Mouse (Mus musculus) kidney, embryonic 15.5 days (tissue): Measurements from ENCODE around the gene Gch1. TPM values are rescaled to one million over a fixed set of nuclear protein-coding genes. Genes with fewer than 3 reads are reported as not detected.
A peak's percentile ranks its signal among the peaks of the same experiment; 100 is the strongest.

Experiments
- ATAC-seq: fragments of 200-750 bp; cut with Nextera tagmentation; replicated peaks from 2 replicates; pipeline ENCODE4 v1.8.0; 2017; ENCODE audit warnings: moderate TSS enrichment; ENCODE audit not compliant: low FRiP score
- H3K27ac ChIP-seq: fragments of 300-500 bp; sonication (generic); 2 replicates; pipeline ENCODE4 v1.5.1; 2015; ENCODE audit warnings: mild to moderate bottlenecking, inconsistent platforms
- H3K27me3 ChIP-seq: fragments of 300-500 bp; sonication (generic); 2 replicates; pipeline ENCODE4 v1.6.1; 2015; ENCODE audit warnings: inconsistent platforms
- H3K36me3 ChIP-seq: fragments of 300-500 bp; sonication (generic); 2 replicates; pipeline ENCODE4 v1.6.1; 2015; ENCODE audit warnings: inconsistent platforms
- H3K4me1 ChIP-seq: fragments of 300-500 bp; sonication (generic); 2 replicates; pipeline ENCODE4 v1.6.1; 2015; ENCODE audit warnings: inconsistent platforms
- H3K4me2 ChIP-seq: fragments of 300-500 bp; sonication (generic); 2 replicates; pipeline ENCODE4 v1.6.1; 2015; ENCODE audit warnings: moderate library complexity, mild to moderate bottlenecking, inconsistent platforms
- H3K4me3 ChIP-seq: fragments of 300-500 bp; sonication (generic); replicated peaks from 2 replicates; pipeline ENCODE4 v1.5.1; 2015; ENCODE audit warnings: mild to moderate bottlenecking, inconsistent platforms
- H3K9ac ChIP-seq: fragments of 300-500 bp; sonication (generic); 2 replicates; pipeline ENCODE4 v1.6.1; 2015; ENCODE audit warnings: mild to moderate bottlenecking, inconsistent platforms
- H3K9me3 ChIP-seq: fragments of 300-500 bp; sonication (generic); replicated peaks from 2 replicates; pipeline ENCODE4 v1.6.1; 2016; ENCODE audit warnings: inconsistent platforms
- WGBS: fragments of 180-500 bp; shearing (Covaris S2); methylation state at CpG from one replicate; pipeline ENCODE4 v1.1.7; 2015; ENCODE audit warnings: mixed read lengths; 5-methylcytosine and 5-hydroxymethylcytosine counted together
- polyA plus RNA-seq: library from polyadenylated mRNA; unstranded; fragments of >200 nt; fragmentation: Nextera tagmentation; extraction: Ambion mirVana; gene quantifications from 2 replicates; pipeline ENCODE4 v1.2.1, GENCODE M21; 2015

Gene Gch1
- polyA plus RNA-seq = 2.4 and 4.1 TPM in 2 replicates

- Histone ChIP-seq H3K9ac (peak within 1 kb of the TSS; percentile 39), H3K9me3 (no peaks in the 10 kb centered on the region), H3K27ac (no peak within 1 kb of the TSS), H3K27me3 (peaks cover 23% of the 10 kb centered on the region), H3K4me2 (peak within 1 kb of the TSS; percentile 99), H3K36me3 (no peaks in the 10 kb centered on the region), H3K4me3 (peak within 1 kb of the TSS; percentile 74), H3K4me1 (peaks cover 9% of the 10 kb centered on the region)
- under 1% methylated on average over 59 of the region's 68 CpGs for WGBS
- ATAC-seq = peak; percentile 93
Measured at GRCm38 (mm10) chr14:47188848-47189634, at the start of gene Gch1. TSS of gene Gch1 (minus strand) at chr14:47189413.

DNA sequence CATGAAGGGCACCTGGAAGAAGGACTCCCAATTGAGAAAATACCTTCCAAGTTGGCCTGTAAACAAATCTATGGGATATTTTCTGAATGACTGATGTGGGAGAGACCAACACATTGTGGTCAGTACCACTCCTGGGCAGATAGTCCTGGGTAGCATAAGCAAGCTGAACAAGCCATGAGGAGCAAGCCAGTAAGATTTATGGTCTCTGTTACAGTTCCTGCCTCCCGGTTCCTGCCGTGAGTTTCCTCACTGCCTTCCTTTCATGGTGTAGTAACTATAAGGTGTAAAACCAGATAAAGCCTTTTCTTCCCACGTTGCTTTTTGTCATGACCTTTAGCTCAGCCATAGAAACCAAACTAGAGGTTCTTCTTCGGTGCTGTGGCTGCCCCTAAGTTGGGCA, 48.1 kb upstream of the Gch1 start:
- no peak for ATAC-seq
- H3K4me3 ChIP-seq = no peak overlapping the region
- H3K9me3 ChIP-seq = no peaks in the 10 kb centered on the region; the same call in 1 of the 2 replicates
- H3K27me3 ChIP-seq = no peaks in the 10 kb centered on the region
- peaks cover 15% of the 10 kb centered on the region for H3K36me3 ChIP-seq
- no peaks in the 10 kb centered on the region for H3K4me1 ChIP-seq
- no peak overlapping the region for H3K27ac ChIP-seq
- 87% methylated on average over 4 of the region's 4 CpGs for WGBS
- no peak overlapping the region for H3K9ac ChIP-seq
- H3K4me2 ChIP-seq = no peak overlapping the region

DNA sequence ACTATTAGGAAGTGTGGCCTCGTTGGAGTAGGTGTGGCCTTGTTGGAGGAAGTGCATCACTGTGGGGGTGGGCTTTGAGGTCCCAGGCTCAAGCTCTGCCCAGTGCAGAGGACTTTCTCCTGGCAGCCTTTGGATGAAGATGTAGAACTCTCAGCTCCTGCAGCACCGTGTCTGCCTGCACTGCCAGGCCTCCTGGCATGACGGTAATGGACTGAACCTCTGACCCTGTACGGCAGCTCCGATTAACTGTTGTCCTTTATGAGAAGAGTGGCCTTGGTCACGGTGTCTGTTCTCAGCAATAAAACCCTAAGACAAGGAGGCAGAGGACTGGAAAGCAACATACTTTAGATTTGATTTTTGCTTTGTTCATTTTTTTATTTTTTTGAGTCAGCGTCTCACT, 47.3 kb upstream of the Gch1 start:
- no peaks in the 10 kb centered on the region for H3K4me1 ChIP-seq
- H3K36me3 ChIP-seq = peaks cover 9% of the 10 kb centered on the region
- H3K9me3 ChIP-seq = no peaks in the 10 kb centered on the region; the same call in 1 of the 2 replicates
- ATAC-seq = no peak
- no peak overlapping the region for H3K9ac ChIP-seq
- H3K4me3 ChIP-seq = no peak overlapping the region
- no peak overlapping the region for H3K4me2 ChIP-seq
- H3K27me3 ChIP-seq = no peaks in the 10 kb centered on the region
- H3K27ac ChIP-seq = no peak overlapping the region
- WGBS = 84% methylated on average over 7 of the region's 7 CpGs

DNA sequence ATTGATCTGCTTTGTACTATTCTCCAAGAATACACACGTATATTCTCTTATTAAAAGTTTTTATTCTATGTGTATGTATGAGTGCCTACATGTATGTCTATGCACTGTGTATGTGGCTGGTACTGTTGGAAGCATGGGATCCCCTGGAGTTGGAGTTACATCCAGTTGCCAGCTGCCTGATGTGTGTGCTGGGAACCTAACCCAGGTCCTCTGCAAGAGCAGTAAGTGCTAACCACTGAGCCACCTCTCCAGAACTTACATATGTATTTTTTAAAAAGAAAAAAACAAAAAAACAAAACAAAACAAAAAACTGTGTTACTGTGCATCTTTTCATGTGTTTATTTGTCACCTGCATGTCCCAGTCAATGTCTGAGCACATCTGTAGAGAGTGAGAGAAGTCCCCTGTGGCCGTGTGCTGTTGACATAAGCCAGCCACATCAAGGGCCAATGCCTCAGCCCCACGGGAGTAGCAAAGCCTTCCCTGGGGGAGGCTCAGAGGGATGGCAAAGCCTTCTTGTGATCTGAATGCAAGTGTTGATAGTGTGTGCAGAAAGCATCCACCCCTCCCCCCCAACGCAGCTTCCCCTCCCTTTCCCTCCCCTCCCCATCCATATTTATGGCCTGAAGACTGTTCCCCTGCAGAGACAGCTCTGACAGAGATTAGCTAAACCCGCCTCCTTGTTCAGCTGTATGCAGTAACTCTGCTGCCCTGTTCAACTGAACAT, 45.5 kb upstream of the Gch1 start:
- 73% methylated on average over 5 of the region's 5 CpGs for WGBS
- Histone ChIP-seq H3K27me3 (no peaks in the 10 kb centered on the region), H3K4me3 (no peak overlapping the region), H3K27ac (no peak overlapping the region), H3K9me3 (no peaks in the 10 kb centered on the region; the same call in 1 of the 2 replicates), H3K36me3 (no peaks in the 10 kb centered on the region), H3K9ac (no peak overlapping the region), H3K4me2 (no peak overlapping the region), H3K4me1 (no peaks in the 10 kb centered on the region)
- ATAC-seq = no peak

GRCm38 (mm10) chr14:47234032-47234431, 44.8 kb upstream of the Gch1 start:
- Histone ChIP-seq H3K4me3 (no peak overlapping the region), H3K9ac (no peak overlapping the region), H3K9me3 (no peaks in the 10 kb centered on the region; the same call in 1 of the 2 replicates), H3K27ac (no peak overlapping the region), H3K4me1 (no peaks in the 10 kb centered on the region), H3K36me3 (no peaks in the 10 kb centered on the region), H3K27me3 (no peaks in the 10 kb centered on the region), H3K4me2 (no peak overlapping the region)
- 88% methylated on average over 3 of the region's 3 CpGs for WGBS
- ATAC-seq = no peak

- no peaks in the 10 kb centered on the region for H3K4me1 ChIP-seq
- no peaks in the 10 kb centered on the region; the same call in 1 of the 2 replicates for H3K9me3 ChIP-seq
- no peaks in the 10 kb centered on the region for H3K36me3 ChIP-seq
- no peaks in the 10 kb centered on the region for H3K27me3 ChIP-seq
- WGBS = 73% methylated on average over 2 of the region's 2 CpGs
- ATAC-seq = no peak
- no peak overlapping the region for H3K9ac ChIP-seq
- no peak overlapping the region for H3K27ac ChIP-seq
- no peak overlapping the region for H3K4me3 ChIP-seq
- H3K4me2 ChIP-seq = no peak overlapping the region
Measured at GRCm38 (mm10) chr14:47233602-47234001, 44.4 kb upstream of the Gch1 start.

- H3K27me3 ChIP-seq = no peaks in the 10 kb centered on the region
- no peaks in the 10 kb centered on the region for H3K9me3 ChIP-seq
- ATAC-seq = no peak
- H3K27ac ChIP-seq = no peak overlapping the region
- H3K4me2 ChIP-seq = no peak overlapping the region
- H3K9ac ChIP-seq = no peak overlapping the region
- H3K4me1 ChIP-seq = no peaks in the 10 kb centered on the region
- H3K36me3 ChIP-seq = no peaks in the 10 kb centered on the region
- WGBS = 79% methylated on average over 11 of the region's 11 CpGs
- H3K4me3 ChIP-seq = no peak overlapping the region
Measured at GRCm38 (mm10) chr14:47229796-47230376, 40.7 kb upstream of the Gch1 start.

DNA sequence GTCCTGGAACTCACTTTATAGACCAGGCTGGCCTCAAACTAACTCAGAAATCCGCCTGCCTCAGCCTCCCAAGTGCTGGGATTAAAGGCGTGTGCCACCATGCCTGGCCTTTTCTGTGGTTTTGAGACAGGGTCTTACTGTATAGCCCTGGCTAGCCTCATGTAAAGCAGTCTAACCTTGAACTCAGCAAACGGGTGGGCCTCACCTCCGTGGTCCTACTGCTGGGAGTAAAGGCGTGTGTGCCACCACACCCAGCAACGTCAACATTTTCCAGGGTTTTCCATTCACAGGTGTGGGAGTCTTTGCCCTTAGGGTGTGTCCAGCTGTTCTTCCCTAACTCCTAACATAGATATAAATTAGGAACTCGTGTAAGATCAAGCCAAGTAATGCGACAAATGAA, 36.7 kb upstream of the Gch1 start:
- H3K27me3 ChIP-seq = no peaks in the 10 kb centered on the region
- H3K9me3 ChIP-seq = no peaks in the 10 kb centered on the region
- no peaks in the 10 kb centered on the region for H3K4me1 ChIP-seq
- ATAC-seq = no peak
- WGBS = 90% methylated on average over 8 of the region's 8 CpGs
- H3K4me3 ChIP-seq = no peak overlapping the region
- H3K4me2 ChIP-seq = no peak overlapping the region
- no peak overlapping the region for H3K27ac ChIP-seq
- no peak overlapping the region for H3K9ac ChIP-seq
- H3K36me3 ChIP-seq = no peaks in the 10 kb centered on the region

- 84% methylated on average over 10 of the region's 10 CpGs for WGBS
- no peak overlapping the region for H3K9ac ChIP-seq
- no peak overlapping the region for H3K4me3 ChIP-seq
- no peak for ATAC-seq
- no peak overlapping the region for H3K27ac ChIP-seq
- H3K36me3 ChIP-seq = no peaks in the 10 kb centered on the region
- H3K4me2 ChIP-seq = no peak overlapping the region
- H3K4me1 ChIP-seq = no peaks in the 10 kb centered on the region
- no peaks in the 10 kb centered on the region for H3K27me3 ChIP-seq
- H3K9me3 ChIP-seq = no peaks in the 10 kb centered on the region
Measured at GRCm38 (mm10) chr14:47224476-47225325, 35.5 kb upstream of the Gch1 start.

DNA sequence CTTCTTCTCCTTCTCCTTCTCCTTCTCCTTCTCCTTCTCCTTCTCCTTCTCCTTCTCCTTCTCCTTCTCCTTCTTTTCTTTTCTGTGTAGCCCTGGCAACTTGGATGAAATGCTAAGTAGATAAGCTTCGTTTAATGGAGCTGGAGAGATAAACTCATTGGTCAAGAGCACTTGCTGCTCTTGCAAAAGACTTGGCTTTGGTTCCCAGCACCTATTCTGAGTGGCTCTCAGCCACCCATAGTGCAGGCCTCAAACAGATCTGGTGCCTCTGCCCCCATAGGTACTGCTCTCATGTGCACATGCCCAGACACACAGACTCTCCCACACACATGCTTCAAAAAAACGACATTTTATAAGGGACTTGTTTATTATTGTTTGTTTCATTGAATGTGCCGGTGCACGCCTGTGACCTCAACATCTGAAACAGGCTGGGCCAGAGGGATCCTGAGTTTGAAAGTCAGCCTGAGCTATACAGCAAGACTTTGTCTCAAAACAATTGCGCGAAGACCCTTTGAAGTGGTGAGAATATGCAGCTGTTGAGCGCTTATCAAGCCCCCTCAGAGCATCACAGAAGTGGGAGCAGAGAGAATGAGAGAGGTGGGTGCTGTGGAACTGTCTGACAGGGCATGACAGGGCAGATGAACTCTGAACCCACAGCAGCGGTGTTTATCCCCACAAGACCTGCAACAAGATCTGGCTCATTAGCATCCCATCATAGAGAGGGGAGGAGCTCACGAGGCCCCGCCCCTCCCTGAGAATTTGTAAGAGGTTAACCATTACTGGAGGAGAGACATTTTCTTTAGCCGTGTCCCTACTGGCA, 33.6 kb upstream of the Gch1 start:
- H3K27me3 ChIP-seq = no peaks in the 10 kb centered on the region
- H3K27ac ChIP-seq = no peak overlapping the region
- H3K9me3 ChIP-seq = no peaks in the 10 kb centered on the region
- H3K4me2 ChIP-seq = no peak overlapping the region
- no peaks in the 10 kb centered on the region for H3K4me1 ChIP-seq
- H3K36me3 ChIP-seq = no peaks in the 10 kb centered on the region
- no peak overlapping the region for H3K9ac ChIP-seq
- WGBS = 74% methylated on average over 11 of the region's 11 CpGs
- ATAC-seq = no peak
- no peak overlapping the region for H3K4me3 ChIP-seq

- Histone ChIP-seq H3K27me3 (no peaks in the 10 kb centered on the region), H3K36me3 (no peaks in the 10 kb centered on the region), H3K27ac (no peak overlapping the region), H3K9ac (no peak overlapping the region), H3K4me2 (no peak overlapping the region), H3K4me1 (no peaks in the 10 kb centered on the region), H3K9me3 (no peaks in the 10 kb centered on the region), H3K4me3 (no peak overlapping the region)
- 89% methylated on average over 11 of the region's 11 CpGs for WGBS
- ATAC-seq = no peak
Measured at GRCm38 (mm10) chr14:47221567-47221966, 32.4 kb upstream of the Gch1 start.
